Mouse (Mus musculus): ENCODE measurements at regions not wholly inside any gene's neighbourhood (a gene's known extent, or its start where the extent isn't known, plus 50 kb on each side); places are given as distances from the start of the nearest gene placed in this dataset.

DNA sequence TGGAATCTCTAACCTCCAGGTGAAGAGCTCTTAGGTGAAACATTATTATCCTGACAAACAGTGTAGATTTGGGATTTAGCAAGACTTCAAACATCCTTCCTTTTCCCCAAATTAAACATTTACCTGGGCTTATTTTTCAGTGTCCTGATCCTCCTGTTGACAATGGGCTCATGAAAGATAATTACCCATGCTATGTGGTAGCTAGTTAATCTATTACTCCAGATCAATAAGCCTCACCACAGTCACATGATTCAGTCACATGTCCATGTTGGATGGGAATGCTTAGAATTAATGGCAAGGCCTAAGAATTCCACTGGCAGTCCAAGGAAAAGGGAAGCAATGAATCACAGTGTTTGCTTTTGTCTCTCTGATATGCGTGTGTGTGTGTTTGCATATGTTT is 216.6 kb downstream of the Bmp2 start:
- TF ChIP-seq GATA1 (IDR thresholded peaks at IDR 0.05; ENCODE audit: low read length) (no peak), TAL1 (IDR thresholded peaks at IDR 0.05; ENCODE audit: low read length) (no peak)

Data from erythroblast, embryonic 14.5 days (primary cell).